Mouse (Mus musculus) kidney, postnatal 10 days (tissue): ENCODE data around the gene 4933402J07Rik.
A peak's percentile ranks its signal among the peaks of the same experiment; 100 is the strongest.

ENCODE experiments used
- DNase-seq: peaks from one replicate; pipeline ENCODE4 v3.0.0; 2021; ENCODE audit warnings: mixed read lengths

Gene 4933402J07Rik

GRCm38 (mm10) chr8:87621181-87621580 lies 57.5 kb downstream of the 4933402J07Rik start:
- no peak for DNase-seq

- DNase-seq, result no peak
Observed at GRCm38 (mm10) chr8:87629656-87630055, 66.0 kb downstream of the 4933402J07Rik start.

GRCm38 (mm10) chr8:87631776-87632175 lies 68.1 kb downstream of the 4933402J07Rik start:
- DNase-seq, result no peak

GRCm38 (mm10) chr8:87636226-87636742 lies 72.6 kb downstream of the 4933402J07Rik start:
- peak; percentile 25 for DNase-seq
